Mouse (Mus musculus) embryonic facial prominence, embryonic 11.5 days (tissue): ENCODE measurements at regions not wholly inside any gene's neighbourhood (a gene's known extent, or its start where the extent isn't known, plus 50 kb on each side); places are given as distances from the start of the nearest gene placed in this dataset.
A peak's percentile ranks its signal among the peaks of the same experiment; 100 is the strongest.

Experiments
- ATAC-seq: fragments of 200-750 bp; cut with Nextera tagmentation; replicated peaks from 2 replicates; pipeline ENCODE4 v1.8.0; 2017; ENCODE audit warnings: low read depth; ENCODE audit not compliant: insufficient number of reproducible peaks, low FRiP score, low TSS enrichment
- DNase-seq: peaks from one replicate; pipeline ENCODE4 v3.0.0-alpha.2; 2015; ENCODE audit warnings: low spot score
- H3K27ac ChIP-seq: fragments of 300-500 bp; sonication (generic); replicated peaks from 2 replicates; pipeline ENCODE4 v1.5.1; 2014; ENCODE audit warnings: mild to moderate bottlenecking, low read depth, low read length, control low read depth
- H3K27me3 ChIP-seq: fragments of 300-500 bp; sonication (generic); 2 replicates; pipeline ENCODE4 v1.6.1; 2014; ENCODE audit warnings: mild to moderate bottlenecking, low read length, moderate library complexity, mixed read lengths; ENCODE audit not compliant: control insufficient read depth, insufficient read depth
- H3K36me3 ChIP-seq: fragments of 300-500 bp; sonication (generic); replicated peaks from 2 replicates; pipeline ENCODE4 v1.6.1; 2014; ENCODE audit warnings: low read depth, mild to moderate bottlenecking, low read length, moderate library complexity, mixed read lengths; ENCODE audit not compliant: control insufficient read depth, insufficient read depth
- H3K4me1 ChIP-seq: fragments of 300-500 bp; sonication (generic); 2 replicates; pipeline ENCODE4 v1.6.1; 2014; ENCODE audit warnings: low read length, mixed read lengths; ENCODE audit not compliant: control insufficient read depth, insufficient read depth
- H3K4me2 ChIP-seq: fragments of 300-500 bp; sonication (generic); 2 replicates; pipeline ENCODE4 v1.6.1; 2014; ENCODE audit warnings: low read depth, mild to moderate bottlenecking, control low read depth, low read length, moderate library complexity
- H3K4me3 ChIP-seq: fragments of 300-500 bp; sonication (generic); 2 replicates; pipeline ENCODE4 v1.5.1; 2014; ENCODE audit warnings: low read depth, low read length, control low read depth
- H3K9ac ChIP-seq: fragments of 300-500 bp; sonication (generic); replicated peaks from 2 replicates; pipeline ENCODE4 v1.6.1; 2014; ENCODE audit warnings: mild to moderate bottlenecking, control low read depth, low read length
- H3K9me3 ChIP-seq: fragments of 300-500 bp; sonication (generic); replicated peaks from 2 replicates; pipeline ENCODE4 v1.6.1; 2016; ENCODE audit warnings: mild to moderate bottlenecking, low read length, inconsistent platforms, mixed read lengths; ENCODE audit not compliant: control insufficient read depth
- WGBS: fragments of 180-500 bp; shearing (Covaris S2); extraction: QIAGEN DNeasy Blood & Tissue Kit; methylation state at CpG from one replicate; pipeline ENCODE4 v1.1.7; 2014; 5-methylcytosine and 5-hydroxymethylcytosine counted together

DNA sequence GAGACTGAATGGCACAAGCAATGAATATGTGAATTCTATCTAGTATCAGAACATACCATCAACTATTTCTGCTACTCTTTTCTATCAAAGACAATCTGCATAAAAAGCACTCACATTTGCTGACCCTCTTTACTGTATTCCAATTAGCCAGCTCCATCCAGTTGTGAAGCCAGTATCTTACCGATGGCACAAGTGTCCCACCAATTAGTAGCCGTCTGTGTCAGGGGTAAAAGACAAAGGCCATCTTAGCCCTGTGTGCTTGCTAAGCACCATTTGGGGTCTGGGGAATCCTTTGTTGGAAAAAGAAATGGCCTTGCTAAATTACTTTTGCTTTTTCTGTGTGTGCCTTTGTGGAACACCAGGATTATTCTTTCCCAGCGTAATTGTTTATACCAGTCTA lies 1007.5 kb downstream of the Robo2 start:
- WGBS = 69% methylated on average over 3 of the region's 3 CpGs
- DNase-seq = no peak

DNA sequence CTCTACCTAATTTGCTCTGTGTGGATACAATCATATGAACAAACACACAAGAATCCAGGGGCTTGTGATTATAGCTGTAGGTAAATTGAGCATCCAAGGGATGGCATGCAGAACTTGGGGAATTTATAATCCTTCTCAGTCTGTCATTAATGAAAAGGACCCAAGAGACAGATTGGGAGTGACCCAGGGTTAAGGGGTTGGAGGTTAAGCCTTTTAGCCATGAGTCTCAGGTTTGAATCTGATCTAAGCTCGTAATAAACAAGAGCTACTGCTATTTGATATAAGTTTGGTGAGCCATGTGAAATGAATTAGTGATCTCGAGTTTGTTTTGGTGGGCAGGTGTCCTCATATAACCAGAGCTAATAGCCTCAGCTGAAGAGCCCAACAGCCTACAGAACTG lies 1032.6 kb downstream of the Robo2 start:
- Histone ChIP-seq H3K4me2 (no peak overlapping the region), H3K9me3 (no peaks in the 10 kb centered on the region), H3K4me3 (no peak overlapping the region), H3K27me3 (no peaks in the 10 kb centered on the region), H3K36me3 (no peaks in the 10 kb centered on the region), H3K27ac (no peak overlapping the region), H3K4me1 (no peaks in the 10 kb centered on the region), H3K9ac (no peak overlapping the region)
- WGBS = 35% methylated on average over 2 of the region's 2 CpGs
- ATAC-seq (no peak), DNase-seq (peak; percentile 68)

More for the DNA sequence above, 1007.5 kb downstream of the Robo2 start:
- H3K27me3 ChIP-seq = no peaks in the 10 kb centered on the region
- no peak overlapping the region for H3K27ac ChIP-seq
- no peaks in the 10 kb centered on the region for H3K36me3 ChIP-seq
- H3K4me3 ChIP-seq = no peak overlapping the region
- H3K9ac ChIP-seq = no peak overlapping the region
- no peak for ATAC-seq
- no peaks in the 10 kb centered on the region for H3K4me1 ChIP-seq
- no peak overlapping the region for H3K4me2 ChIP-seq
- no peaks in the 10 kb centered on the region for H3K9me3 ChIP-seq

DNA sequence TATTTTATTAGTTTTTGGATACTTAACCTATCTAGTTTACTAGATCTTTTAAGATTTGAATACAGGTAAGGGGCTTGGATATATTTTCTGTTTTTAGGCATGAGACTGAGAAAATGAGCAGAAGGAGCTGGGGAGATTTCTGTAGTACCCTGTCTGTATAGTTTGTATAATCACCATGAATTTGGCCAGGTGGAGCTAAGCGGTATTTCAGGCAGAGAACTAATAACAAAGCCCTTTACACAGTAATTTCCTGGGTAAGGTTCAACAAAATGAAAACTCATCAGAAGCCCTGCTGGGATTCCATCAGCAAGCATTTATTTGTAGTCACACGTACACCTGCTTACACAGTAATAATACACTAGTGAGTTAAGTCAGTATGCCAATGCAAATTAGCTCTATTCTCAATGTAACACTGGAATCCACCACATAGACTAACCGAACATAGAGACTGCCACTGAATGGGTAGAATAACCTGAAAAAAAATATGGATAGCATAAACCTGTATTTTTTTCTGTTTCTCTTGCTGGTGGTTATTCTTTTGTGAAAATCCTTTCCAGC lies 1036.9 kb downstream of the Robo2 start:
- no peak for ATAC-seq
- H3K27ac ChIP-seq = no peak overlapping the region
- H3K4me1 ChIP-seq = no peaks in the 10 kb centered on the region
- H3K9ac ChIP-seq = no peak overlapping the region
- no peak for DNase-seq
- H3K36me3 ChIP-seq = no peaks in the 10 kb centered on the region
- no peak overlapping the region for H3K4me2 ChIP-seq
- WGBS = 73% methylated on average over 3 of the region's 3 CpGs
- no peaks in the 10 kb centered on the region for H3K27me3 ChIP-seq
- H3K4me3 ChIP-seq = no peak overlapping the region
- no peaks in the 10 kb centered on the region for H3K9me3 ChIP-seq

DNA sequence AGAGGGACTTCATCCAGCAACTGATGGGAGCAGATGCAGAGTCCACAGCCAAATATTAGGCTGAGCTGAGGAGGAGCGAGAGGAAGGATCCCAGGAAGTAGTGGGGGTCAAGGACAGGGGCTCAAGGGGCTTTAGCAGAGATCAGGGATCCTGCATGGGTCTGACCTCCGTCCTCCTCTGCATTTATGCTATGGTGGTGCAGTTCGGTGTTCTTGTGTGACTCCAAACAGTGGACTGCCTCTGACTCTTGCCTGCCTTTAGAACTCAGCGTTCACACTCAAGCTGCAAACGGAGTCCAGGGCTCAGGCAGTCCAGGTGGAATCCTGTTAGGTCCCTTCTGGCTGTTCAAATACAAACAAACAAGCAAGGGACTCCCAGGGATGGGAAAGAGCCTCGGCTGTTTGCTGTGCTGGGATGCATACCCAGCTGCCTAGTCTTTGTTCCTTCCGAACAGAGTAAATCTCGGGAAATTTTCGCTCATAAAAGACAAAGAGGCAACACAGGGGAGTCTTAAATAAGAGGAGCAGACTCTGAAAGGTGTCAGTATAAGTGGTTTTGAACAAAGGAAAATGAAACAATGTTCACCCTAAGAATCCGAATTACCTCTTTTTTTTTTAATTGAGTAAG lies 1042.9 kb downstream of the Robo2 start:
- ATAC-seq (no peak), DNase-seq (no peak)
- no peaks in the 10 kb centered on the region for H3K27me3 ChIP-seq
- no peak overlapping the region for H3K27ac ChIP-seq
- 55% methylated on average over 10 of the region's 10 CpGs for WGBS
- H3K4me2 ChIP-seq = no peak overlapping the region
- H3K36me3 ChIP-seq = no peaks in the 10 kb centered on the region
- no peaks in the 10 kb centered on the region for H3K4me1 ChIP-seq
- no peak overlapping the region for H3K9ac ChIP-seq
- no peaks in the 10 kb centered on the region for H3K9me3 ChIP-seq
- no peak overlapping the region for H3K4me3 ChIP-seq

DNA sequence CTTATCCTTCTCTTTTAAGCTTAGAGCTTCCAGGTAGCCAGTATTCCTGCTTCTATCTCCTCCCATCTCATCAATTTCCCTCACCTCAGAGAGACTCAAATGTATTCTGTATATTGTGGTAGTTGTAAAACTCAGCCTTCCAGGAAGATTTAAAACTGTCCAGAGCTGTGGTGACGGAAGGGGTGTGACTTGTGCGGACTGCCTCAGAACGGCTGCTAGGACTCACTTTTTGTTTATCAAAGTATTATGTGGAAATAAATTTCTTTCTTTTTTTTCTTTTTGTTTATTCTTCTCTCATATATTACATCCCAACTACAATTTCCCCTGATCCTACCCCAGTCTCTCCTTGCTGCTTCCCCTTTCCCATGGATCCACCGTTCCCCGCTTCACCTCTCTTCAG lies 1043.7 kb downstream of the Robo2 start:
- Histone ChIP-seq H3K9me3 (no peaks in the 10 kb centered on the region), H3K4me1 (no peaks in the 10 kb centered on the region), H3K27ac (no peak overlapping the region), H3K27me3 (no peaks in the 10 kb centered on the region), H3K4me2 (no peak overlapping the region), H3K36me3 (no peaks in the 10 kb centered on the region), H3K4me3 (no peak overlapping the region), H3K9ac (no peak overlapping the region)
- DNase-seq (no peak), ATAC-seq (no peak)
- 89% methylated on average over 5 of the region's 5 CpGs for WGBS

DNA sequence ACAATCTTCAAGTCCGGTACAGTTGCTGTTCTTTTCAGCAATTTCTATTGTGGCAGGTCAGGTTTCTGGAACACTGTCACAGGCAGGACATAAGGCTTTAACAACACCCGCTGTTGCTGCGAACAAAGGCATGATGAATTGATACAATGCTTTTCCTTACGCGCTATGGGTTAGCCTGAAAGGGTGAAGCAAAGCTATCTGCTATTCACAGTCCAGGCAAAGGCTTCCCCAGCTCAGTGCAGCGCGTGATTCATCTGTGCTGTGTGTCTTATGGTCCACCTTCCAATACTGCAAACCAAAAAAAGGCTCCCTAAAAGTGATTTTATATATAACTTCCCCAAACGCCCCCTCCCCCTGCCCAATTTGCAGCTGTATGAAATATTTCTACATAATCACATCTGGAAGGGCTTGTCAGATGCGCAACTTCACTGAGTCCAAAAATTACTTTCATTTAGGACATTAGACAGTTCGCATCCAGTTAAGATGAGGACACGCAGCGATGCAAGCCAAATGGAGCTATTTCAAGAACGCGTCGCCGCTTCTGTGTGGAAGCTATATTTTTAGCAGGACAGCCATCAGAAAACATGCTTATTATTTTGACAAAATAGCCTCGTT lies 1044.3 kb downstream of the Robo2 start:
- H3K4me2 ChIP-seq = no peak overlapping the region
- no peak overlapping the region for H3K27ac ChIP-seq
- H3K27me3 ChIP-seq = no peaks in the 10 kb centered on the region
- no peak overlapping the region for H3K9ac ChIP-seq
- no peaks in the 10 kb centered on the region for H3K36me3 ChIP-seq
- H3K9me3 ChIP-seq = no peaks in the 10 kb centered on the region
- DNase-seq = no peak
- no peak for ATAC-seq
- WGBS = 87% methylated on average over 17 of the region's 17 CpGs
- H3K4me3 ChIP-seq = no peak overlapping the region
- H3K4me1 ChIP-seq = no peaks in the 10 kb centered on the region

DNA sequence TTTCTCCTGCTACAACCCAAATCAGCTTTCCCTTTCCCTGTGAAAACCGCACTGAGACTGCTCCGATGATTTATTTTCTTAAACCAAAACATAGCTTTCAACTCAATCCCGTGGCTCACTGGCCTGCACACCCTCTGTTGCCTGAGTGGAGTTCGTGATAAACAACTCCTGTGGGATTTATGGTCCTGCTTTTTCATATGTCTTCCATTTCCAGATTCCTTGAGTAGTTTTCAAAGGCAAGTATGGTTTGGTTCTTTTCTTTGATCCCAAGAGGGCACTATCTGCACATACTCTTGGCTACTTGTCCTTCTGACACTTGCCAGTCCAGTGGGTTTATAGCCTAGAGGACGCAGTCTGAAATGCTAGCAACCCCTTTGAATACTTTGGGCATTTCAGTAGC lies 1042.6 kb downstream of the Robo1 start:
- 61% methylated on average over 5 of the region's 5 CpGs for WGBS
- Histone ChIP-seq H3K36me3 (no peaks in the 10 kb centered on the region), H3K27me3 (no peaks in the 10 kb centered on the region), H3K4me2 (no peak overlapping the region), H3K9me3 (no peaks in the 10 kb centered on the region), H3K4me3 (no peak overlapping the region), H3K27ac (no peak overlapping the region), H3K4me1 (no peaks in the 10 kb centered on the region), H3K9ac (no peak overlapping the region)
- no peak for DNase-seq
- ATAC-seq = no peak

DNA sequence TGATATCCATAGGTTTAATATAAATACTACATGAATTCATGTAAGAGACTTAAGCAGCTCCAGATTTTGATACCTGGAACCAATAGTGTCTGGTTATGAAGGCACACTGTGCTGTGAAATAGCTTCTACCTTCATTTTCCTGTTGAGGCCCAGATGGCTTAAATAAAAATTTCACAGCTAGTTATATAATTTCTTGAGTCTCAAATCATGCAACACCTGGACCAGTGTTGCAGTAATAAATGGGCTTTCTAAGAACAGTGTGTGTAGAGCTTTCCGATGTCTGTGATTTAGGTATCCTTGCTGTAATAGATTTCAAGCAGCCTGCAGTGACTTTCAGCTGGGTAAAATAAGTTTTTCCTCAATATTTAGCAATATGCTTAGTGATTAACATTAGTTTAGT lies 1035.8 kb downstream of the Robo1 start:
- no peak for ATAC-seq
- WGBS = 95% methylated on average over 1 of the region's 1 CpGs

More for the DNA sequence above, 1035.8 kb downstream of the Robo1 start:
- Histone ChIP-seq H3K36me3 (no peaks in the 10 kb centered on the region), H3K4me2 (no peak overlapping the region), H3K9me3 (no peaks in the 10 kb centered on the region), H3K9ac (no peak overlapping the region), H3K27me3 (no peaks in the 10 kb centered on the region), H3K4me3 (no peak overlapping the region), H3K4me1 (no peaks in the 10 kb centered on the region), H3K27ac (no peak overlapping the region)
- DNase-seq = no peak
